Mouse (Mus musculus): Measurements from ENCODE around the gene Cacna2d4.
A peak's percentile ranks its signal among the peaks of the same experiment; 100 is the strongest.

The Cacna2d4 gene

DNA sequence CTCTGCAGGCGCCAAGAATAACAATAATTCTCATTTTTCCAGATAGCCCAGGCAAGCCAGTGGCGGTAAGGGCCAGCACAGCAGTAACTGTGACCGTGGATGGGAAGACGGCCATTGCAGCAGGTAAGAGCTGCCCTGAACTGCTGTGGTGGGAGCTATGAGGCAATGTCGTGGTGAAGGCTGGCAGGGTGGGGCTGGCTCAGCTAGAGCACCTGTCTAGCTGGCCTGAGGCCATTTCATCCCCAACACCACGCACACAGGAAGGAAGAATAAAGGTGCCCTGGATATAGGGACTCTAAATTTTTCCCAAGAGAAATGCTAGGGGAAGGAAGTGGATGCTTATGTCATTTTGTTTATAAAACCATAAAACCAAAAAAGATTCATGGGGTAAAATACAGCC lies 76.1 kb downstream of the Cacna2d4 start:
- DNase-seq (ENCODE audit: low spot score): no peak

DNA sequence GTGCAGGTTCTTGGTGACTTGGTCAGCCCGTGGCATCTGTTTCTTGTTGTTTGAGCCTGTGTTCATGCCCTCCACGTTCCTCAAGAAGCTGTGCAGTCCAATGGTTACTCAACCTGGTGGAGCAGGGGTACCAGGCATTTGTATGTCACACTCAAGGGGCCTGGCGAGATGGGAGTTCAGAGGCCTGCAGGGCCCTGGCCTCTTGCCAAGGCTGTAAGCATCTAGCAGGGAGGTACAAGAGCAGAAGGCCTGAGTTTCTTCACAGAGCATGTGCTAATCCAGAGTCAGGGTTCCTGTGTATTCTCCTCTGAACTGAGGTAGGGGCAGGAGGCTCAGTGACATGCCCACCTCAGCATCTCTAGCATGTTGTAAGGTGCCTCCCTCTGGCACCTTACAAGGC lies 76.8 kb downstream of the Cacna2d4 start:
- no peak for DNase-seq (ENCODE audit: low spot score)

DNA sequence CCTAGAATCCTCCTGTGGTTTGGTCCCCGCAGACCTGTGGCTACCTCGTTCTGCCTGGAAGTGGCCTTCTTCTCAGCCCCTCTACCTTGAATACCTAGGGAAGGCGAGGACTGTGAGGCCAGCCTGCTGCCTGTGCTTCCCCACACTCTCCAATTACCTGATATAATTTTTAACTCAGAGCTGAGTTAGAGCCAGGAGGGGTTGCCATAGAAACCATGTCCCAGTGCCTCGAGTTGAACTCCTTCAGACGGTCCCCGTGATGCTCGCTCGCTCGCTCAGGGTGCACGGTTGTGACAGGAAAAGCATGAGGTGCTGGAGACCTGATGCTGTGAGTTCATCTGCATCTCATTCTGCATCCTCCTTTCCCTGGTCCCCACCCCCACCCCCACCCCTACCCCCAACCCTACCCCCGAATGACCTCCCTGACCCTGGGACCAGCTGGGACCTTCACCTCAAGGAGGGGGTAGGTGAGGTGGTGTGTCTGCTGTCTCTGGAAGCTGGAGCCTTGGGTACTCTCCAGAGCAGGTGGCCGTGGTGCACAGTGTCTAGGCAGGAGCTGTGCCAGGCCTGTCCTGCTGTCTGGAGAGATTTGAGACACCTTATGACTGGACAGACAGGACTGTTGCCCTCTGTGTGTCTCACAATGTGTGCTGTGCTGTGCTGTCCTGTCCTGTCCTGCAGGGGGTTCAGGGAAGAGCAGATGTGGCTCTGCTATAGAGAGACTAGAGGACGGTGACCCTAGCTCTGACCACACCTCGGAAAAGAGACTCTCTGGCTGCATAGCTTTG lies 77.5 kb downstream of the Cacna2d4 start:
- DNase-seq (ENCODE audit: low spot score): no peak

DNA sequence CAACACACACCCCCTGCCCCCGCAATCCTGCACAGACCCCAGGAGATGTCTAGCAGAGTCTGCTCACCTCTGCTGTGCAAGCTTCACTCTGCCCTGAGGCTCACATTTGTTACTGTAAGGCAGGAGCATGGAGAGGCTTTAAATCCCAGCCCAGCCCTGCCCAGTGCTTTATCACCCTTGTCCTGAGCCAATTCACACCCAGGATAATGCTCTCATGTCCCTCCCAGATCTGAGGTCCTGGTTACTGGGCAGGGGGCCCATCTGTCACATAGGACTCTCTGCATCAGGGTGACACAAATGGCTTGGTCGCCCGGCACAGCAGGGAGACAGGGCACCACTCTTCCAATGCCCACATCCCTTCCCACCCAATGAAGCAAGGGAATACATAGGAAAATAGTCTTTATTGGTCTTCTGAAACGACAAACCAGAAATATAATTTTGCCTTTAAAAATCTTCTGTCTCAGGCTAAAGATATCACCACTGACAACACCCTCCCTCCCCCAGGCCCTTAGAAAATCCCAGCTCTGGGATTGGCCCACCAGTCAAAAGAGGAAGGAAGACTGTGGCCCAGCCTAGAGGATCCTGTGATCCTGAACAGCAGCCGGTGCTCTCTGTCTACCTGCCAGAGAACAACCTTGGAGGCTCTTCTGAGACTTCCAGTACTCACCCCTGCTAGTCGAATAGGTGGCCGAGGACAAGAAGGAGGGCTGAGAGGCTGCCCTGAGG lies 78.6 kb downstream of the Cacna2d4 start:
- DNase-seq (ENCODE audit: low spot score): no peak

DNA sequence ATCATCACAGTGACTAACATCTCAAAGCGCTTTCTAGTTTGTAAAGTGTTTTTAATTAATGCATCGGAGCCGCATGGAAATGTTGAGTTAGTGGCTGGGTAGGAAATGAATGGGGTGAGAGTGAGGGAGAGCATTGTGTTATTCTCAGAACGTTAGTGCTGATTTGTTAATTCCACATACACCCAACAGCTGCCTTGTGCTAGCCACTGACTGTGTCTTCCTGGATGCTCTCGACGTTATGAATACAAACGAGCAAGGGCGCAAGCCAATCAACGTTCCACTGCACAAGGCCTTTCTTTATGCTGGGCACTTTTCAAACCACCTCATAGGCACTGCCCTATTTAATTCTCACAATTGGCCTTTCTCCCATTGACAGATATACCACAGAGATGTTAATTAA lies 82.4 kb downstream of the Cacna2d4 start:
- no peak for DNase-seq (ENCODE audit: low spot score)

DNA sequence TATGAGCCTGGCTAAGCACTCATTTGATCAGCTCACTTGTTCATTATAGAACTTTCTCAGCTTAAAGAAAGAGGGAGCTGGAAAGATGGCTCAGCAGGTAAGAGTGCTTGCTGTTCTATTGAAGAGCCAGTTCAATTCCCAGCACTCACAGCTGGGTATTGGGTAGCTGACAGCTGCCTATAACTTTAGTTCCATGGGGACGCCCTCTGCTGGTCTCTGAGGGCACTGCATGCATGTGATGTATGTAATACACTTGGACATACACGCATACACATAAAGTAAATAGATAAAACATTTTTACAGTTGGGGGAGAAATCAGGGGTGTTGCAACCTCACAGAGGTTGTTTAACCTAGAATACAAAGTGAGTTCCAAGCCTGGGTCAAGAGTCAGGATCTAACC lies 83.0 kb downstream of the Cacna2d4 start:
- no peak for DNase-seq (ENCODE audit: low spot score)

DNA sequence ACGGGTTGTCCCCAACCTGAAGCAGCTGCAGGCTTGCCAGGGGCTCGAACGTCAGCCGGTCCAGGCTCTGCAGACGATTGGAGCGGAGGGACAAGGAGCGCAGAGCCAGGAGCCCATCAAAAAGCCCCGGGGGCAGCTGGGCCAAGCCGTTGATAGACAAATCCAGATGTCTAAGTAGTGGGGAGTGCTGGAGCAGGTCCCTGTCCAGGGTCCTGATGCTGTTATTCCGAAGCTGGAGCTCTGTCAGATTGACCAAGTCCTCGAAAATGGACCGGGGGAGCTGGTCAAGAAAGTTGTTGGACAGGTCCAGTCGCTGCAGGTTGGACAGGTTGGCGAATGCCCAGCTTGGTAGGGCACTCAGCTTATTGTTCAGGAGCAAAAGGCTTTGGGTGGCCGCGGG lies 84.2 kb downstream of the Cacna2d4 start:
- DNase-seq (ENCODE audit: low spot score): peak; percentile 77

DNA sequence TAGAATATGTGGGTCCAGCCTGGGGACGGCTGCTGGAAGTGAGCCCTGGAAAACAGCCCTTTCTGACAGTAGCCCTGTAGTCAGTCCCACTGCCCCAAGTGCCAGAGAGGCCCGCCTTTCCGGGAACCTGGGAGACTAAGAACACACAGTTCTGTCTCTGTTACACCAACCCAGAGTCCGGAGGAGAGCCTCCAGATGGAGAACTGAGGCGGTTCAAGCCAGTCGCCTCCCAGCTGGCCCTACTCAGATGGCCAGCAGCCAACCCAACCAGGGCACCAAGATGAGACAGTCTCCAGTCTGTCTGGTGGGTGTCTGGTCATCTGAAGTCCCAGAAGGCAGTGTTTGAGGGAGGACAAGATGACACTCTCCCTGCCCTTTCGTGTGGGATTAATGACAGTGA lies 85.4 kb downstream of the Cacna2d4 start:
- no peak for DNase-seq (ENCODE audit: low spot score)

DNA sequence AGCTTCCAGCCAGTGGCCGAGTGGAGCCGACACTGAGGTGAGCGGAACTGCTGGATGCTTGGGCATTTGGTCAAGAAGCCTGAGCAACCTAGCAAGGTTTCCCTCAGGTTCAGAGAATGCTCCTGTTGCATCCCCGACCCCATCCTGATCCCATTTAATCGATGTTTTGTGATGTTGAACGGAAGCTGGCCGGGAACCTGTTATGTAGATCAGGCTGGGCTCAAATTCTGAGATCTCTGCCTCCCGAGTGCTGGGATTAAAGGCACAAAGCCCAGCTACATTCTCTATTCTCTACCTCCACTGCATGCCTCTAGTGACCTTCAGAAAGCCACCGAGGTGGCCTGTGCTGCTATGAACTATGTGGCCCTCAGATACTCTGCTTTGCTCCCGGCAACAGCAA lies 88.5 kb downstream of the Cacna2d4 start:
- no peak for DNase-seq (ENCODE audit: low spot score)

DNA sequence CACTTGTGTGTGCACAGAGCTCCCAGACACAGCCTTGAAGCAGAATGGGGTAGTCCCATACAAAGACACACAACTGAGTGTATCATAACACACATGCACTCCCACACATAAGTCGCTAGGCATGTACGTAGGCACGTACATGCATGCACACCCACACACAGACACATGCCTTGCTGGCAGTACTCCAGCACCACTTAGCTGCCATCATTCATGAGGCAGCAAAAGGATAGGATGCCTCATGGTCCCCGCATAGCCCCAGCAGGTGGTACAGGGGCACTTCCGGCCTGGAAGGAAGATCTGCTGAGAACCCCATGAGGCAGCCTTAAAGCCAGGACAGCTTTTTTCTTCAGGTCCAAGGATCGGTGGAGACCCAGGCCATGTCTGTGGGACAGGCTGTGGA lies 89.7 kb downstream of the Cacna2d4 start:
- no peak for DNase-seq (ENCODE audit: low spot score)

DNA sequence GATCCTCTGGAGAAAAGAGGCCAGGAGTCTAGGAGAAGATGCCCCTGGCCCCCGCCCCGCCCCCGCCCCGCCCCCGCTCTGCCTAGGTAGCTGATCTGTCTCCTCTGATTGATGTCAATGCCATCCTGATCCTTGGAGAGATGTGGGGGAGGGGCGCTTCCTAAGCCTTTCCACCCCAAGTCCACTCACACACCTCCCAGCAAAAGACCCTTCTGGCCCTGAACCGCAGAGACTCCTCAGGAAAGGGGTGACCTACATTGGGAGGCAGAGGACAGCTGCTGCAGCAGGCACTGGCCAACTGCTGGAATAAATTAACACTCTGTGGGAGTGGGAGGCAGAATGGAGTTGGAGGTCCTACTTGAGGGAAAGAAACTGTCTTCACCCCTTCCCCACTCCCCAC lies 90.2 kb downstream of the Cacna2d4 start:
- no peak for DNase-seq (ENCODE audit: low spot score)

DNA sequence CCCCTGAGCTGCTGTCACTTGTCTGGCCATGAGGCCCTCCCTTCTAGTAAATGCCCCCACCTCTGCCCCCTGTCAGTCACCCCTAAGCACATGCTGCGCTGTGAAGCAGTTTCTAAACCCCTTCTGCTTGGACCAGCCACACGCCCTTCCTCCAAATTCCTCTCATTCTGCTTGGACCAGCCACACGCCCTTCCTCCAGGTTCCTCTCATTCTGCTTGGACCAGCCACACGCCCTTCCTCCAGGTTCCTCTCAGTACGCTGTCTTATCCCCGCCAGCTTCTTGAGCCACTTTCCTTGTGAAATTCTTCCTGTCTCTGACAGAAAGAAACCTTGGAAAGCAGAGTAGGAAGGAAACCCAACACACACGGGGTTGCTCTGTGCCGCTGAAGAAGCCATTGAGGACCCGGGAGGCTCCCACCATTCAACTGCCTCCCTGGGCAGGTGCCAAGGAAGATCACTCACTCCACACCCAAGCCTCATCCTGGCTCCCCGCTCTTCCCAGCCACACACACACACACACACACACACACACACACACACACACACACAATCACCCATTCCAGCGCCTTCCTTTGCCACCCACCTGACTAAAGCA lies 92.3 kb downstream of the Cacna2d4 start:
- no peak for DNase-seq (ENCODE audit: low spot score)

DNA sequence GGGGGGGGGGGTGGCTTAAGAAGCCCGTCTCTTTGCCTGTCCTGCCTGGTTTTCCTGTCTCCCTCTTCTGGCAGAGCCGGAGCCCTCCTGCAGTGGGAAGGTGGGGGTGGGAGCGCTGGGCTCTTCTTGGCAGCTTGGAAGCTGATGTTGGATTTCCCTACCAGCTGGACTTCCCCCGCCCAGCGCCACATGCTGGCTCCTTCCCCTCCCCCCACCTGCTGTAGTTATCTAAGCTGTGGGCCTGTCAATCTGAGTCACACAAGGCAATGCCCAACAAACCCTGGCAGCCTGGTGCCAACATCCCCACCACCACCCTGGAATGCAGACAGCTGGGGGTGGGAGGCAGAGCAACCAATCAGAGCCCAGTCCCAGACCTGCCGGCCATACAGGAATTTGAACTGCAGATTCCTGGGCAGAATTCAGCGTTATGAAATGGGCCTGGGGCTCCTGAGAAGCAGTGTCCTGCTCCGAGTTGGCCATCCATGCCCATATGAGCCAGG lies 92.9 kb downstream of the Cacna2d4 start:
- DNase-seq (ENCODE audit: low spot score): peak; percentile 42

DNA sequence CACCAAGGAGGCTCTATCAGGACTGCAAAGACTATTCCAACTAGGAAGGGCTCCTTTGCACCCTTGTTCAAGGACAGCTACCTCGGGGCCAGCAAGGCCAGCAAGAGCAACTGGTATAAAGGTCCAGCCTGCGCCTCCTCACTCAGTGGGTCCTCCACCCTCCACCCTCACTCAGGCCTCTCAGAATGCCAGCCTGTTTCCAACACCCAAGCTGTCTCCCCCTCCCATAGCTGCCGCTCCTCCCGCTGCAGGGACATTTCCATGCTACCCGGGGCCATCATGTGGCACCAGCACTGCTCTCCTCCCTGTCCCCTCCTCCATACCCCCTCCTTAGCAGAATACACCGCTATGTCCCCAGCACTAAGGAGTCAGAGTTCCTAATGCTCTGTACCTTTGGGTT lies 93.6 kb downstream of the Cacna2d4 start:
- no peak for DNase-seq (ENCODE audit: low spot score)

DNA sequence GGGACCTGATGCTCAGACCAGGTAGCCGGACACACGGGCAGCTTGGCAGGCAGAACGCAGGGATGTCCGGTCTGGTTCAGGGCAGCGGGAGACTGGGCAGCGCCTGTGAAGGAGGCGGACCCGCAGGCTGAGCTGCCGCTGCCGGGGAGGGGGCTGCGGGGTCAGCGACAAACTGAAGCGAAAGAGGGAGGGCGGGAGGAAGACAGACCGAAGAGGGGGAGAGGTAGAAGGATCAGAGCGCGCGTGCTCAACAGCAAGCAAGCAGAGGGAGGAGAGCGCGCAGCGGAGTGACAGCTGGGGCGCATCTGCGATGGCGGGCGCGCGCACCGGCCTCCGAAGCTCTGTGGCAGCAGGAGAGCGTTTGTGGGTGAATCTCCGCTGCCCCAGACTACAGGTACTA lies 94.2 kb downstream of the Cacna2d4 start, which contains the start of gene Lrtm2:
Lrtm2 (minus strand) TSS at position 261 of the 400 bp plus-strand sequence.
- DNase-seq (ENCODE audit: low spot score): peak; percentile 47

DNA sequence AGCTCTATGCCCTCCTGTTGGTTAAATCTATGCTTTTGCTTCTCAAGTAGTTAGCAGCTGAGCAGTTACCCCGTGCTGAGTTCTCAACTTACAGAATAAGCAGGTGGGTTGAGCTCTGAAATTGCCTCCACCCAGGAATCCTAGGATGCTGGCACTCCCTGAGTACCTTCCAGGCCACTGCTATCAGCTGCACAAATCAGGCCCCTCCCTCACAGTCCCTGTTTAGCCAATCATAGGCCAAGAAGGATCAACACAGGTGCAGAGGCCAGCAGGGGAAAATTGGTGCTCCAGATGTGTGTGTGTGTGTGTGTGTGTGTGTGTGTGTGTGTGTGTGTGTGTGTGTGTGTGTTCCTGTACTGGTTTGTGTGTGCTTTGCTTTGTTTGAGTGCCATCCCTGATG lies 95.8 kb downstream of the Cacna2d4 start:
- no peak for DNase-seq (ENCODE audit: low spot score)

DNA sequence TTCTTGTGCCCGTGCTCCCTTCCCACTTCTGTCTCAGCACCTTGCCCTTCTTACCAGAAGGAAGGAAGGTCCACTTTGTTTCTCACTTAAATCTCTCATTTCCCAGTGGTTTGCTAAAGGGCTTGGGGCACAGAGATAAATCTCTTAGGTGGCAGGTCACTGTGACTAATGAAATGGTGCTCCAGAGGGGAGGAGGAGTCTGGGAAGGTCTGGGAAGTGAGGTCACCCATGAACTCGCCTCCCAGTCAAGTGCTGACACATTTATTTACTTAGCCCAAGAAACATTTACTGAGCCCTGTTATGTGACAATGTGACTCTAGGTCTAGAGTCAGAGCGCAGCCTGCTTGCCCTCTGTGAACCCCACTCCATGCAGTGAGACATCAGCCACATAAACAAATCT lies 96.9 kb downstream of the Cacna2d4 start:
- peak; percentile 69 for DNase-seq (ENCODE audit: low spot score)

DNA sequence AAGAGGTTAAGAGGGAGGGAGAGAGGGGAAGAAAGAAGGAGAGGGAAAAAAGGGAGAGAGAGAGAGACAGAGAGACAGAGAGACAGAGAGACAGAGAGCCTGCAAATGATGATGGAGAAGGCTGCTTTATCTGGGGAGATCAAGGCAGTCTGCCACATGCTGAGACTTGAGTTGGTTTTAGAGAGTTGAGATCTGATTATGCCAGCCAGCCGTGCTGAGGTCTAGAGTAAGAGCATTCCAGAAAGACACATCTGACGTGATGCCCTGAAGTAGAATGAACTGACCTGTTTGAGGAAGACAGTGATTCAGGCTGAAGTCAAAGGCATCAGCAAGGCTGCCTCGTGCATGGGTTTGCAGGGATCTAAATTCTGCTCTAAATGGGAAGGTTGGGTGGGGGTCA lies 97.5 kb downstream of the Cacna2d4 start:
- no peak for DNase-seq (ENCODE audit: low spot score)

DNA sequence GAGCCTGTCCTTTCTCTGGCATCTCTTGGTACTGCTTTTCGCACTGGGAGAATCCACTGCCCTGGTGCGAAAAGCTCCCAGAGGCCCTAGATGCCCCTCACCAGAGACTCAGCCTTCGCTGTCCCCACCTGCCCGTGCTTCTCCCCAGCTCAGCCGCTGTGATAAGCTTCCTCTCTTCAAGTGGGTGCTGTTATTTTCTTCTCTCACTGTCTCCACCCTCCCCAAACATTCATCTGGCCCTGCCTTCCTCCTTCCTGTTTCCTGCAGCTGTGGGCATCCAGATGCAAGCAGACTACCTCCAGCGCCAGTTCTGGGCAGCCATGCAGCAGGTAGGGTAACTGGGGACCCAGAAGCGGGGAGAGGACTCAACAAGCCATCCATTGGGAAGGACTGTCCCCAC lies 99.8 kb downstream of the Cacna2d4 start:
- no peak for DNase-seq (ENCODE audit: low spot score)

DNA sequence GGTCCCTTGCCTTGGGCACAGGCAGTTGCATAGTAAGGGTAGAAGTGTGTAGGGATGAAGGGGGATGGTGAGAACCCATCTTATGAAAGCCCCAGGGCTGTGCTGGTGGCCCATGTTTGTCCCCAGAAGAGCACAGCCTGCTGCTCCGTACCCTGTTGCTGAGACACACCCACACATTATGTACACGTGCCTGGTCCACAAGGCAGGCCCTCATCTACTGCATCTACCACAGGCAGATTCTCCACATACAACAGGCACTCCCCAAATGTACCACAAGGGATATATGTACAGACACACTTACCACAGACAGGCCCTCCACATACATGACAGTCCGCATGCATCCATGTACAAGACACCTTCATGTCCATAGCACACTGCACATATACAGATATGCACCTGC lies 101.0 kb downstream of the Cacna2d4 start:
- DNase-seq (ENCODE audit: low spot score): no peak

DNA sequence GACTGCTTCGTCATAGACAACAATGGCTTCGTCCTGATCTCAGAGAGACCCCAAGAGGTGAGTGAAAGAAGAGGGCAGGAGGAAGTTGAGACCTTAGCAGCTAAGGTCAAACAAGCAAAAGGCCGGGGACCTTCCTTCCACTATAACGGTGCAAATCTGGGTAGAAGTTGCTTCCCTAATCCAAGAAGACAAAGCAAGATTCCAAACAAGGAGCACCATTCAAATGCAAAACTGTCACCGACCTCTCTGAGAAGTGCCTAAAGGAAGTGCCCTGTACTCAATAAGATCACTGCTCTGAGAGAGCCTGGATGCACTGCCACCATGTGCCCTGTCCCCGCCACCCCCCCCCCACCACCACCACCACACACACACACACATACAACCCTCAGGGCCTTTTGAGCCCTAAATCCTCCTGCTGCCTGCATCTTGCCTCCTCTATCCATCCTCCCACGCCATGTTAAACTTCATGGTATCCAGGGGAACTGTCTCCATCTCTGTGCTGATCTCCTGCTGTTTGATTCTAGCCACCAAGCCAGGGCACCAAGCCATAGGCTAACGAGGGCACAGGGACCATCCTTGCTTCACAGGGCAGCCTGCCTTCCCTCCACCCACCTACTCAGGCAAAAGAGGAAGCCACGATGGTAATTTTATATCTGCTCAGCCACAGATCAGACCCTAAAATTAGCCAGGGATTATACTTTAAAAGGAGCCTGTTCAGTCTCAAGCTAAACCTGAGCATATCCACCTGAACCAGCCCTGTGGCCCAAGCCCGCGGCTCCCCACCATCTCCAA lies 102.0 kb downstream of the Cacna2d4 start:
- peak; percentile 30 for DNase-seq (ENCODE audit: low spot score)

DNA sequence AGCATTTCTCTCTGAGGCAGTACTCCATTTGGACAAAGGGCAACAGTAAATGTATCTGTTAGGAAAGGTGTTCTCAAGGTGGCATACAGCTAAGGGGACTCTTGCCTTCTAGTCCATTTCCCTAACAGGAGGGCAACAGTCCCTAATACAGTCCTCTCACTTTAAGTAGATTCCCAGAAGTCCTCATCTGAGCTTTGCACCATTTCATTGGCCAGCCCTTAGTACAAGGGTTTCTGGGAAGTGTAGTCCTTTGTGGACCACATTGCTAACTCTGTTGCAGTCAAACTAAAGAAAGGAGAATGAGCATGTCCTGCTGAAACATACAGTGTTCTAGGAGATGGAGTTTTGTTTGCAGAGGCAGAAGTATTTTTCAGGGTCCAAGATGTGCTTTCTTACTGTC lies 105.1 kb downstream of the Cacna2d4 start:
- DNase-seq (ENCODE audit: low spot score): peak; percentile 67
